ENCODE assay signal across 14 mouse cellular contexts in the genomic region with DNA sequence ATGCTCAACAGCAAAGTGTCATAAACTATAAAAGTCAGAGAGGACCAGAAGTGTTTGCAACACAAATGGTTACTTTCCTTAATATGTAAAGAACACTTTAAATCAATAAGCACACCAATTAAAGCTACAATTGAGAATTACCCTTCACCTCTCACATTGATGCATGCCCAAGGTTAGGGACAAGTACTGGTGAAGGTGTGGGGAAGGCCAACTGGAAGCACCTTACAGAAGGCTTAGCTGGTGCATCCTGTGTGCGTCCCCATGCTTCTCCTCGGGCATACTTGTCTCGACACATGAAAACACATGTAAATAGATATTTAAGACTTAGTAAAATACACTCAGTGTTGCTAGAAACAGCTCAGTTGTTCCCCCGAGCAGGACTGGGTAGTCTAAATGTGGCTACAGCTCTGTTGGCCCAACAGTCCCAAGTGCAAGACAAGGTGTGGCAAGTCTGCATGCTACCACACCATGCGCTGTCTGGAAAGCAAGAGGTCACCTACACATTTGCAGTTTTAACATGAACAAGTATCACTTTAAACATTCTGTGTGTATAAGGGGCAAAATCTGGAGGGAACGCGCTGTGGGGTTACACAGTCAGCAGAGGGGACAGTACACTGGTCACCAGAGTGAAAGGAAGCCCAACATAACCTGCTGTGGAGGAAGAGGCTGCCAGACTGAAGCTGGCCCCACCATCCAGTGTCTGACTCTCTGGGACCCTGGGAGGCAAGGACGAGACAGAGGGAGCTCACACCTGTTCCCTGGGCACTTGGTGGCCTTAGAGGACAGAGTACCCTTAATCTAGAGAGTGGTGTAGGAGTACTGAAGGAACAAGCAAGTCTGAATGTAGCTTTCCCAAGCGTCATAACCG. TPM values are rescaled to one million over a fixed set of nuclear protein-coding genes. Genes with fewer than 3 reads are reported as not detected.
DNase-seq lines count a peak whose midpoint lies in the region; ATAC-seq and TF ChIP-seq lines count a peak whose summit lies in the region.
"Had no signal": no experiment of that assay in that cellular context is flagged by ENCODE, and none has a peak within 500 bp of the region (broad histone marks: within the 10 kb centered on the region; RNA-seq: fewer than 3 reads in every experiment).

No protein-coding gene starts in this region.

- no peaks in the 10 kb centered on the region for H3K36me3 ChIP-seq in kidney, embryonic 14.5 days (ENCODE audit: control insufficient read depth, insufficient read depth, low read length)
- H3K36me3 ChIP-seq in E14TG2a.4 (ENCODE audit: insufficient read depth, low read length), result peaks cover 32% of the 10 kb centered on the region
- H3K36me3 ChIP-seq: hindbrain, embryonic 13.5 days; limb, embryonic 13.5 days; neural tube, embryonic 12.5 days had no signal

- no peaks in the 10 kb centered on the region for H3K4me1 ChIP-seq in kidney, embryonic 14.5 days (ENCODE audit: control insufficient read depth, insufficient read depth, low read length)
- peaks cover 91% of the 10 kb centered on the region for H3K4me1 ChIP-seq in E14TG2a.4 (replicated peaks; ENCODE audit: low read depth, low read length)
- peaks cover 2% of the 10 kb centered on the region; the same call in 1 of the 2 replicates for H3K4me1 ChIP-seq in embryonic fibroblast, embryonic 13.5 days (ENCODE audit: control insufficient read depth, insufficient read depth, low read length)
- H3K4me1 ChIP-seq: hindbrain, embryonic 13.5 days; neural tube, embryonic 12.5 days had no signal

- no peaks in the 10 kb centered on the region for H3K9me3 ChIP-seq in kidney, embryonic 14.5 days (ENCODE audit: control insufficient read depth, low read length)
- no peaks in the 10 kb centered on the region for H3K9me3 ChIP-seq in E14TG2a.4 (ENCODE audit: low read length)
- H3K9me3 ChIP-seq: hindbrain, embryonic 13.5 days; limb, embryonic 13.5 days; neural tube, embryonic 12.5 days had no signal

- H3K9ac ChIP-seq in kidney, embryonic 14.5 days (ENCODE audit: low read depth, low read length), result no peak overlapping the region
- H3K9ac ChIP-seq: hindbrain, embryonic 13.5 days; limb, embryonic 13.5 days; neural tube, embryonic 12.5 days had no signal

- H3K27ac ChIP-seq in kidney, embryonic 14.5 days (ENCODE audit: low read depth, low read length), result no peak overlapping the region
- peak overlapping the region; percentile 7; the same call in 1 of the 2 replicates for H3K27ac ChIP-seq in embryonic fibroblast, embryonic 13.5 days (ENCODE audit: insufficient read depth, low read length)
- H3K27ac ChIP-seq: hindbrain, embryonic 13.5 days; limb, embryonic 13.5 days; neural tube, embryonic 12.5 days had no signal

- H3K4me2 ChIP-seq in kidney, embryonic 14.5 days (replicated peaks; ENCODE audit: low read depth, low read length), result no peak overlapping the region
- H3K4me2 ChIP-seq: hindbrain, embryonic 13.5 days; limb, embryonic 13.5 days; neural tube, embryonic 12.5 days had no signal

- DNase-seq in adrenal gland, adult 2 months, result peak; percentile 33
- no peak for DNase-seq in adrenal gland, postnatal 4 days (ENCODE audit: low spot score in 2 of 2)
- peak; percentile 18 to 31 for DNase-seq in kidney, postnatal 36 days
- no peak for DNase-seq in testis, postnatal 10 days (ENCODE audit: low spot score)
- DNase-seq in right cerebral cortex, postnatal 14 days, result no peak
- DNase-seq: cerebellum, postnatal 14 days; spleen, adult 18-20 months had no signal

- TF ChIP-seq CTCF in E14TG2a.4 (conservative IDR thresholded peaks at IDR 0.05; ENCODE audit: low read length), result no peak
- no peak for TF ChIP-seq CTCF in embryonic fibroblast, embryonic 13.5 days (IDR thresholded peaks at IDR 0.05; ENCODE audit: borderline replicate concordance, insufficient read depth, low read length)

- TF ChIP-seq POLR2A in embryonic fibroblast, embryonic 13.5 days (IDR thresholded peaks at IDR 0.05; ENCODE audit: low read depth, low read length), result peak; percentile 63; the same call in 1 of the 2 replicates

- ATAC-seq in kidney, embryonic 14.5 days (ENCODE audit: low FRiP score, low TSS enrichment), result no peak
- ATAC-seq: midbrain, embryonic 16.5 days had no signal

- H3K27me3 ChIP-seq in kidney, embryonic 14.5 days (ENCODE audit: control insufficient read depth, insufficient read depth, low read length), result no peaks in the 10 kb centered on the region
- H3K27me3 ChIP-seq in E14TG2a.4 (ENCODE audit: insufficient read depth, low read length), result no peaks in the 10 kb centered on the region
- H3K27me3 ChIP-seq: hindbrain, embryonic 13.5 days; limb, embryonic 13.5 days; neural tube, embryonic 12.5 days had no signal

- WGBS in kidney, embryonic 14.5 days, result 90% methylated on average over 10 of the region's 10 CpGs

- H3K4me3 ChIP-seq in kidney, embryonic 14.5 days (ENCODE audit: low read length), result no peak overlapping the region
- H3K4me3 ChIP-seq in E14TG2a.4 (replicated peaks; ENCODE audit: low read length), result 0 out of 2 replicates have a peak overlapping the region, but pooled peaks have one; percentile 8
- no peak overlapping the region for H3K4me3 ChIP-seq in embryonic fibroblast, embryonic 13.5 days (ENCODE audit: insufficient read depth, low read length)
- H3K4me3 ChIP-seq: hindbrain, embryonic 13.5 days; limb, embryonic 13.5 days; neural tube, embryonic 12.5 days had no signal

RNA-seq across cellular contexts. Expression of a gene that starts 39.8 kb away (rescaled TPM):
- total RNA-seq in adrenal gland, adult 2 months (2021), result 10 to 100 TPM; 41.2 to 51.4 TPM
- 27.8 and 36.4 TPM in 2 replicates for polyA plus RNA-seq in adrenal gland, adult 2 months (2012; rRNA removed)
- 10 to 100 TPM; 42.4 to 45.9 TPM for total RNA-seq in adrenal gland, postnatal 4 days (2021)
- 17.4 and 26.5 TPM in 2 replicates for polyA plus RNA-seq in kidney, embryonic 14.5 days (2014; fragmentation: Nextera tagmentation; extraction: Ambion mirVana)
- 24.9 and 35.7 TPM in 2 replicates for polyA plus RNA-seq in embryonic fibroblast, embryonic 13.5 days (2011; ENCODE audit: insufficient read length, low read depth, missing spikeins)

RNA-seq across cellular contexts. Expression of a gene that starts 42.3 kb away (rescaled TPM):
- 10 to 100 TPM; 15.5 to 36.2 TPM for total RNA-seq in adrenal gland, adult 2 months (2021)
- 42.4 and 44.6 TPM in 2 replicates for polyA plus RNA-seq in adrenal gland, adult 2 months (2012; rRNA removed)
- total RNA-seq in adrenal gland, postnatal 4 days (2021), result 10 to 100 TPM; 25.9 to 26.3 TPM
- 3.3 and 3.5 TPM in 2 replicates for polyA plus RNA-seq in kidney, embryonic 14.5 days (2014; fragmentation: Nextera tagmentation; extraction: Ambion mirVana)
- 1.3 and 3.5 TPM in 2 replicates for polyA plus RNA-seq in embryonic fibroblast, embryonic 13.5 days (2011; ENCODE audit: insufficient read length, low read depth, missing spikeins)

RNA-seq across cellular contexts. Expression of a gene that starts 58.7 kb away (rescaled TPM):
- total RNA-seq in adrenal gland, adult 2 months (2021), result 1 to 10 TPM; 1.0 to 1.1 TPM
- polyA plus RNA-seq in adrenal gland, adult 2 months (2012; rRNA removed), result 0.48 and 0.53 TPM in 2 replicates
- total RNA-seq in adrenal gland, postnatal 4 days (2021), result 1 to 10 TPM; 3.1 TPM
- polyA plus RNA-seq in kidney, embryonic 14.5 days (2014; fragmentation: Nextera tagmentation; extraction: Ambion mirVana), result 2.9 and 4.0 TPM in 2 replicates
- polyA plus RNA-seq in embryonic fibroblast, embryonic 13.5 days (2011; ENCODE audit: insufficient read length, low read depth, missing spikeins), result 0.60 and 1.5 TPM in 2 replicates

Comparison
In these comparisons a context has a peak if more than half of its experiments do, and no peak if none do; other contexts are left out.
1. DNase-seq: peak in adrenal gland, adult 2 months (single experiment) and kidney, postnatal 36 days (2 of 2); none in adrenal gland, postnatal 4 days (0 of 2), testis, postnatal 10 days (single experiment) and right cerebral cortex, postnatal 14 days (single experiment).